Mouse (Mus musculus): ENCODE results near the gene Ush1g. TPM values are rescaled to one million over a fixed set of nuclear protein-coding genes. Genes with fewer than 3 reads are reported as not detected.

The Ush1g gene
- total and polyA plus RNA-seq, 3 experiments = 0.05 TPM; not detected in 2

DNA sequence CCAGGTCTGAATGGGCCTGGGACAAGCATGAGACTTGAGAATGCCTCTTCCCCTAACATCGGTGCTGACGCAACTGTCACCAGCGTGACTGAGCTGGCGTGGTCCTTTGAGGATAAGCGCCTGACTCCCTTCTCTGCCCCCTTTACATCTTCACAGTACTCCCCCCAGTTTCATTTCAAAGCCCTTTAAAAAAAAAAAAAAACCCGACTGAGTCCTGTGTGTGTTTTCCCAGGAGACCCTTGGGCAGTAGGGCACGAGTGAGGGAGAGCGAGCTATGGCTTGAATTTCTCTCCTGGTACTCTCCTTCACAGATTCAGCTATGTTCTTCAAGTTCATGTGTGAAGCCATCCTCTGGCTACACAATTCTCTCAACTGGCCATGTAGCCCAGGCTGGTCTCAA lies 23.7 kb downstream of the Ush1g start:
- Histone ChIP-seq H3K36me3 (replicated peaks) (no peaks in the 10 kb centered on the region), H3K4me3 (ENCODE audit: low read depth, low read length) (no peak overlapping the region), H3K9me3 (replicated peaks) (0 out of 2 replicates have a peak, but pooled peaks cover 2% of the 10 kb centered on the region), H3K27me3 (ENCODE audit: insufficient read depth, low read length) (peaks cover 32% of the 10 kb centered on the region), H3K4me1 (ENCODE audit: insufficient read depth, low read depth, low read length) (peaks cover 4% of the 10 kb centered on the region; the same call in 1 of the 2 replicates)
- TF ChIP-seq POLR2AphosphoS5 (IDR thresholded peaks at IDR 0.05; ENCODE audit: insufficient replicate concordance, low read depth, low read length) (no peak), CTCF (IDR thresholded peaks at IDR 0.05; ENCODE audit: low read depth, low read length) (no peak), GATA2 (IDR thresholded peaks at IDR 0.05; ENCODE audit: borderline replicate concordance, low read depth, low read length) (no peak), GATA1 (IDR thresholded peaks at IDR 0.05; ENCODE audit: borderline replicate concordance, low read length) (no peak), TAL1 (conservative IDR thresholded peaks at IDR 0.05; ENCODE audit: low read depth, low read length) (no peak)
- no peak for DNase-seq (ENCODE audit: low spot score)
- no peak for ATAC-seq (ENCODE audit: extremely low read depth, insufficient number of reproducible peaks, low FRiP score, poor library complexity, severe bottlenecking)

DNA sequence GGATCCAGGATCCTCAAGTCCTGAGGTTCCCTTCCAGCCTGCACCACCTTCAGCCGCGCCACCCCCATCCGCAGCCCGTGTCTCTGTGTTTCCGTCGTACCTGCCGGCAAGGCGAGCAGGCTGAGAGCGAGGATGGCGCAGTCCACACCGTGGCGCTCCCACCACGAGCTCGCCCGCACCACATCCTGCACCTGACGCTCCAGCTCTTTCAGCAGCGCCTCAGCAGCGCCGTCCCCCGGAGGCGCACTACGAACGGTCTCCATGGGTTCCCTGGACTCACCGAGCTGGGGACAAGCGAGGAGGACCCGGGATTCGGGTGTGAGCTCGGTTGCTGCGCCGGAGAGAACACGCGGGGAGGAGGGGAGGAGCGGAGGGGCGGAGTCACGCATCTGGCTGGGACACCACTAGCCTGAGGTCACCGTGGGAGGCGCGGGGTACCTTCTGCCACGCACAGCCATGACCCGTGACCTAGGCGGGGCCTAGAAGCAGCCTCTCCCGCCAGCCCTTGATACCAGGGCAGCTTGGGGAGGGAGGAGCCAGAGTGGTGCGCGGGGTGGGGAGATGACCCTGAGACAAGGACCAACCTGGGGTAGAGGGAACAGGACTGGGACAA lies 24.5 kb downstream of the Ush1g start, which contains the start of gene Fads6:
TSS of gene Fads6 (minus strand) at position 450 of the 613 bp plus-strand sequence.
- no peaks in the 10 kb centered on the region for H3K36me3 ChIP-seq (replicated peaks)
- peaks cover 34% of the 10 kb centered on the region for H3K27me3 ChIP-seq (ENCODE audit: insufficient read depth, low read length)
- H3K4me1 ChIP-seq (ENCODE audit: insufficient read depth, low read depth, low read length) = peaks cover 4% of the 10 kb centered on the region; the same call in 1 of the 2 replicates
- DNase-seq (ENCODE audit: low spot score) (no peak), ATAC-seq (ENCODE audit: extremely low read depth, insufficient number of reproducible peaks, low FRiP score, poor library complexity, severe bottlenecking) (no peak)
- H3K4me3 ChIP-seq (ENCODE audit: low read depth, low read length) = peak within 1 kb of the TSS; percentile 11
- 0 out of 2 replicates have a peak, but pooled peaks cover 2% of the 10 kb centered on the region for H3K9me3 ChIP-seq (replicated peaks)
- no peak for TF ChIP-seq GATA1 (IDR thresholded peaks at IDR 0.05; ENCODE audit: borderline replicate concordance, low read length)
- TF ChIP-seq CTCF (IDR thresholded peaks at IDR 0.05; ENCODE audit: low read depth, low read length) = no peak

DNA sequence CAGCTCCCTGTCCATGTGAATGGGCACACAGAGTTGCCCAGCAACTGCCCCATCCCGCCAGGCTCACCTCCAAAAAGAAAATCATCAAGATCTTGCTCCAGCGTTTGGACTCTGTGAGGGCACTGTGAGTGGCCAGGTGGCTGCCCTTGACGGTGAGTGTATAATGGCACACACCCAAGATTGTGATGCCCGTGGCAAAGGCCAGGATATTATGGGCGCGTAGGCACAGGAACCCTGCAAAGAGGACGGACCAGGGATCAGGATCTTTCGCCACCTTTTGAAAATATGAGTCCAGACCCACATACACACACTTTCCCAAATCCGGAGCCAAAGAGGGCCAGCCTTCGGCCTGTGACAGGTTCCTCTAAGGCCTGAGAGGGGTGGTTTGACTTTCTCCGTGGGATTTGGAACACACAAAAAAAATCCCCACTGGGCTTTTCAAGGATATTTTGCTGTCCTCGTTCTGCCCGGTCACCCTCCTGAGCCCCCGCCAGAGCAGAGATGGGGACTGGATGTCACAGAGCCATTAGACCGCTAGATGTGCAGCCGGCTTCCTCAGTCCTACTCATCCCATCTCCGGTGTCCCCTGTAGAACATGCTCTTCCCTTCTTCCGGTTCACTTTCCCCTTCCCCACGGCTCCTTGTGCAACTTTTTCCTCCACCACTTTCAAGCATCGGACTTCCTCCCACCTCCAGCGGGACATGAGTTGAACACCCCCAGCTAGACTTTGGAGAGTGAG lies 25.2 kb downstream of the Ush1g start:
- no peak overlapping the region for H3K4me3 ChIP-seq (ENCODE audit: low read depth, low read length)
- H3K27me3 ChIP-seq (ENCODE audit: insufficient read depth, low read length) = peaks cover 37% of the 10 kb centered on the region
- ATAC-seq (ENCODE audit: extremely low read depth, insufficient number of reproducible peaks, low FRiP score, poor library complexity, severe bottlenecking) (no peak), DNase-seq (ENCODE audit: low spot score) (no peak)
- TF ChIP-seq TAL1 (conservative IDR thresholded peaks at IDR 0.05; ENCODE audit: low read depth, low read length) (no peak), GATA1 (IDR thresholded peaks at IDR 0.05; ENCODE audit: borderline replicate concordance, low read length) (no peak), CTCF (IDR thresholded peaks at IDR 0.05; ENCODE audit: low read depth, low read length) (no peak), GATA2 (IDR thresholded peaks at IDR 0.05; ENCODE audit: borderline replicate concordance, low read depth, low read length) (no peak), POLR2AphosphoS5 (IDR thresholded peaks at IDR 0.05; ENCODE audit: insufficient replicate concordance, low read depth, low read length) (no peak)
- H3K9me3 ChIP-seq (replicated peaks) = 0 out of 2 replicates have a peak, but pooled peaks cover 2% of the 10 kb centered on the region
- H3K4me1 ChIP-seq (ENCODE audit: insufficient read depth, low read depth, low read length) = peaks cover 4% of the 10 kb centered on the region; the same call in 1 of the 2 replicates
- no peaks in the 10 kb centered on the region for H3K36me3 ChIP-seq (replicated peaks)

GRCm38 (mm10) chr11:115295939-115296338 lies 25.9 kb downstream of the Ush1g start:
- Histone ChIP-seq H3K9me3 (replicated peaks) (0 out of 2 replicates have a peak, but pooled peaks cover 2% of the 10 kb centered on the region), H3K36me3 (replicated peaks) (no peaks in the 10 kb centered on the region), H3K4me3 (ENCODE audit: low read depth, low read length) (no peak overlapping the region), H3K4me1 (ENCODE audit: insufficient read depth, low read depth, low read length) (peaks cover 4% of the 10 kb centered on the region; the same call in 1 of the 2 replicates), H3K27me3 (ENCODE audit: insufficient read depth, low read length) (peaks cover 40% of the 10 kb centered on the region)
- ATAC-seq (ENCODE audit: extremely low read depth, insufficient number of reproducible peaks, low FRiP score, poor library complexity, severe bottlenecking) = no peak
- DNase-seq (ENCODE audit: low spot score) = no peak
- TF ChIP-seq TAL1 (conservative IDR thresholded peaks at IDR 0.05; ENCODE audit: low read depth, low read length) = no peak
- no peak for TF ChIP-seq POLR2AphosphoS5 (IDR thresholded peaks at IDR 0.05; ENCODE audit: insufficient replicate concordance, low read depth, low read length)
- no peak for TF ChIP-seq CTCF (IDR thresholded peaks at IDR 0.05; ENCODE audit: low read depth, low read length)
- no peak for TF ChIP-seq GATA1 (IDR thresholded peaks at IDR 0.05; ENCODE audit: borderline replicate concordance, low read length)
- TF ChIP-seq GATA2 (IDR thresholded peaks at IDR 0.05; ENCODE audit: borderline replicate concordance, low read depth, low read length) = no peak

- Histone ChIP-seq H3K9me3 (replicated peaks) (no peaks in the 10 kb centered on the region), H3K4me3 (ENCODE audit: low read depth, low read length) (no peak overlapping the region), H3K36me3 (replicated peaks) (no peaks in the 10 kb centered on the region), H3K27me3 (ENCODE audit: insufficient read depth, low read length) (peaks cover 41% of the 10 kb centered on the region), H3K4me1 (ENCODE audit: insufficient read depth, low read depth, low read length) (peaks cover 4% of the 10 kb centered on the region; the same call in 1 of the 2 replicates)
- ATAC-seq (ENCODE audit: extremely low read depth, insufficient number of reproducible peaks, low FRiP score, poor library complexity, severe bottlenecking) (no peak), DNase-seq (ENCODE audit: low spot score) (no peak)
- TF ChIP-seq GATA2 (IDR thresholded peaks at IDR 0.05; ENCODE audit: borderline replicate concordance, low read depth, low read length) (no peak), POLR2AphosphoS5 (IDR thresholded peaks at IDR 0.05; ENCODE audit: insufficient replicate concordance, low read depth, low read length) (no peak), GATA1 (IDR thresholded peaks at IDR 0.05; ENCODE audit: borderline replicate concordance, low read length) (no peak), CTCF (IDR thresholded peaks at IDR 0.05; ENCODE audit: low read depth, low read length) (no peak), TAL1 (conservative IDR thresholded peaks at IDR 0.05; ENCODE audit: low read depth, low read length) (no peak)
Observed at GRCm38 (mm10) chr11:115292631-115293375, 29.0 kb downstream of the Ush1g start.

GRCm38 (mm10) chr11:115291503-115291902 lies 30.3 kb downstream of the Ush1g start:
- Histone ChIP-seq H3K9me3 (replicated peaks) (no peaks in the 10 kb centered on the region), H3K27me3 (ENCODE audit: insufficient read depth, low read length) (peaks cover 29% of the 10 kb centered on the region), H3K4me1 (ENCODE audit: insufficient read depth, low read depth, low read length) (no peaks in the 10 kb centered on the region), H3K36me3 (replicated peaks) (no peaks in the 10 kb centered on the region), H3K4me3 (ENCODE audit: low read depth, low read length) (no peak overlapping the region)
- DNase-seq (ENCODE audit: low spot score) (no peak), ATAC-seq (ENCODE audit: extremely low read depth, insufficient number of reproducible peaks, low FRiP score, poor library complexity, severe bottlenecking) (no peak)
- TF ChIP-seq POLR2AphosphoS5 (IDR thresholded peaks at IDR 0.05; ENCODE audit: insufficient replicate concordance, low read depth, low read length) (no peak), GATA1 (IDR thresholded peaks at IDR 0.05; ENCODE audit: borderline replicate concordance, low read length) (no peak), GATA2 (IDR thresholded peaks at IDR 0.05; ENCODE audit: borderline replicate concordance, low read depth, low read length) (no peak), TAL1 (conservative IDR thresholded peaks at IDR 0.05; ENCODE audit: low read depth, low read length) (no peak), CTCF (IDR thresholded peaks at IDR 0.05; ENCODE audit: low read depth, low read length) (no peak)
